Mouse (Mus musculus) intestine, embryonic 14.5 days (tissue): ENCODE results near the gene Relt. TPM values are rescaled to one million over a fixed set of nuclear protein-coding genes. Genes with fewer than 3 reads are reported as not detected.
"Not testable (repeated sequence)": the region's sequence is repeated elsewhere in the genome, so short reads cannot be mapped to it uniquely, and the experiment has no call there.

Source experiments
- ATAC-seq: fragments of 200-750 bp; cut with Nextera tagmentation; replicated peaks from 2 replicates; pipeline ENCODE4 v1.8.0; 2017; ENCODE audit warnings: low read depth, moderate number of reproducible peaks, moderate TSS enrichment, moderate library complexity; ENCODE audit not compliant: low FRiP score, low TSS enrichment
- DNase-seq: peaks from one replicate; pipeline ENCODE4 v3.0.0-alpha.2; 2018; ENCODE audit warnings: low spot score
- H3K27ac ChIP-seq: fragments of 300-500 bp; sonication (generic); 2 replicates; pipeline ENCODE4 v1.5.1; 2014; ENCODE audit warnings: low read depth, mild to moderate bottlenecking, control low read depth
- H3K27me3 ChIP-seq: fragments of 300-500 bp; sonication (generic); replicated peaks from 2 replicates; pipeline ENCODE4 v1.6.1; 2014; ENCODE audit warnings: low read length, control low read depth; ENCODE audit not compliant: control insufficient read depth, insufficient read depth
- H3K36me3 ChIP-seq: fragments of 300-500 bp; sonication (generic); 2 replicates; pipeline ENCODE4 v1.6.1; 2014; ENCODE audit warnings: low read length, control low read depth; ENCODE audit not compliant: control insufficient read depth, insufficient read depth
- H3K4me1 ChIP-seq: fragments of 300-500 bp; sonication (generic); replicated peaks from 2 replicates; pipeline ENCODE4 v1.6.1; 2014; ENCODE audit warnings: low read length, control low read depth, mixed read lengths; ENCODE audit not compliant: control insufficient read depth, insufficient read depth
- H3K4me2 ChIP-seq: fragments of 300-500 bp; sonication (generic); 2 replicates; pipeline ENCODE4 v1.6.1; 2014; ENCODE audit warnings: low read length
- H3K4me3 ChIP-seq: fragments of 300-500 bp; sonication (generic); 2 replicates; pipeline ENCODE4 v1.5.1; 2014; ENCODE audit warnings: low read depth, low read length, control low read depth, mixed read lengths
- H3K9ac ChIP-seq: fragments of 300-500 bp; sonication (generic); 2 replicates; pipeline ENCODE4 v1.6.1; 2014; ENCODE audit warnings: mild to moderate bottlenecking, low read length
- H3K9me3 ChIP-seq: fragments of 300-500 bp; sonication (generic); 2 replicates; pipeline ENCODE4 v1.6.1; 2016; ENCODE audit warnings: low read length, control low read depth; ENCODE audit not compliant: control insufficient read depth
- WGBS: fragments of 180-500 bp; shearing (Covaris S2); extraction: QIAGEN DNeasy Blood & Tissue Kit; methylation state at CpG from one replicate; pipeline ENCODE4 v1.1.7; 2014; 5-methylcytosine and 5-hydroxymethylcytosine counted together
- polyA plus RNA-seq: library from polyadenylated mRNA; unstranded; fragments of >200 nt; fragmentation: Nextera tagmentation; extraction: Ambion mirVana; gene quantifications from 2 replicates; pipeline ENCODE4 v1.2.1, GENCODE M21; 2014

Gene Relt
- polyA plus RNA-seq, 1 experiment from 2014 or later = 2.0 TPM

DNA sequence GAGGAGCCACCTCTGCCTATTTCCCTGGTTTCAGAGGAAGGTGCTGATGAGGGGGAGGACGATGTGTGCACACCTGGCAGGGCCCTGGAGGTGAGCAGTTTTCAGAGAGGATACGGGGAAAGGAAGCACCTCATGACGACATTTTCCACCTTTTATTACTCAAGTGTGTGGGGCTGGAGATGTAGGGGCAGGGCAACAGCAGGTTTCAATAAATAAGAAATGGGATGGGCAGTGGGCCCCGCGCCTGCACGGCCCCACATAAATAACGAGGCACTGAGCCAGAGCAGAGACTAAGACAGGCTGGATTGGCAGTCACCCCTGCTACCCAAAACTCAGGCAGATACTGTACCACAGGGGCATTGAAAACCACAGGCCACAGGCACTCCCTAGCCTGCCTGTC, 17.2 kb downstream of the Relt start:
- H3K4me3 ChIP-seq, H3K27me3 ChIP-seq, H3K27ac ChIP-seq, ATAC-seq, H3K36me3 ChIP-seq, H3K9ac ChIP-seq, H3K4me2 ChIP-seq, H3K4me1 ChIP-seq, H3K9me3 ChIP-seq: not testable (repeated sequence)
- 60% methylated on average over 7 of the region's 7 CpGs for WGBS
- DNase-seq = peak; percentile 47

DNA sequence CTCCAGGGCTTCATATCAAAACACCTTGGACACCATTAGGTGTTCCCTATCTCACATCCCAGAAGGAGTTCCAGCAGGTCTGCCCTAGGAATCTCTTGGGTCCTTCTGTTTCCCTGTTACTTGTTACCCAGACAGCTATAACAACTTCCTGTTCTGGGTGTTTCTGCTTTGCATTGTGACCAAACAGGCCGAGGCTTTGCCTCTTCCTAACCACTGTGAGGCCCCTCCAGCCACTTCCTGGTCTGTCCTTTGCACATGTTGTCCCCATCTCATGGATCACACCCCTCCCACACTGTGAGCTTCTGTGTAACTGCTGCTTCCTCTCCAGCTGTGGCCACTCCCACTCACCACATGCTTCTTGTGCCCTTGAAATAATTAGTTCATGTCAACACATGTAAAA, 17.8 kb downstream of the Relt start:
- H3K4me3 ChIP-seq = no peak overlapping the region
- peak; percentile 49 for DNase-seq
- H3K36me3 ChIP-seq = no peaks in the 10 kb centered on the region
- H3K4me2 ChIP-seq = no peak overlapping the region
- peak overlapping the region; percentile 61 for H3K27ac ChIP-seq
- WGBS = 14% methylated on average over 1 of the region's 1 CpGs
- 0 out of 2 replicates have a peak, but pooled peaks have one; percentile 53 for ATAC-seq
- no peaks in the 10 kb centered on the region for H3K9me3 ChIP-seq
- H3K27me3 ChIP-seq = no peaks in the 10 kb centered on the region
- peaks cover 6% of the 10 kb centered on the region for H3K4me1 ChIP-seq
- H3K9ac ChIP-seq = no peak overlapping the region

DNA sequence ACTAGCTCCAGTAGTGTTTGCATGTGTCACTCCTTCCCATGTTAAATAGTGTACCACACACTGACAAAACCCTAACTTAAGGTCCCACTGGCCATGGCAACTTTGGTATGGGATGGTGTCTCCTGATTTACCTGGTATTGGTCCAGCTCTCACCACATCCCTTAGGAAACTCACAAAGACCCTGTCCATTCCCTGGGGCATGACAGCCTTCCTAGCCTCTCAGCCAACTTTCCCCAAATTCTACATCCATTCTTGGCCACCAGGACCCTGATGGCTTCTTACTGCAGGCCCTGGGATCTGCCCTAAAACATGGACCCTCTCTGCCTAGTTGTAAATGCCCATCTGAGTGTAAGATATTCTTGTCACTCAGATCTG, 18.2 kb downstream of the Relt start:
- H3K27ac ChIP-seq = peak overlapping the region; percentile 61
- H3K36me3 ChIP-seq = no peaks in the 10 kb centered on the region
- H3K4me2 ChIP-seq = no peak overlapping the region
- no peaks in the 10 kb centered on the region for H3K27me3 ChIP-seq
- H3K9me3 ChIP-seq = no peaks in the 10 kb centered on the region
- ATAC-seq (no peak), DNase-seq (peak; percentile 43)
- peaks cover 6% of the 10 kb centered on the region for H3K4me1 ChIP-seq
- H3K9ac ChIP-seq = no peak overlapping the region
- no peak overlapping the region for H3K4me3 ChIP-seq

DNA sequence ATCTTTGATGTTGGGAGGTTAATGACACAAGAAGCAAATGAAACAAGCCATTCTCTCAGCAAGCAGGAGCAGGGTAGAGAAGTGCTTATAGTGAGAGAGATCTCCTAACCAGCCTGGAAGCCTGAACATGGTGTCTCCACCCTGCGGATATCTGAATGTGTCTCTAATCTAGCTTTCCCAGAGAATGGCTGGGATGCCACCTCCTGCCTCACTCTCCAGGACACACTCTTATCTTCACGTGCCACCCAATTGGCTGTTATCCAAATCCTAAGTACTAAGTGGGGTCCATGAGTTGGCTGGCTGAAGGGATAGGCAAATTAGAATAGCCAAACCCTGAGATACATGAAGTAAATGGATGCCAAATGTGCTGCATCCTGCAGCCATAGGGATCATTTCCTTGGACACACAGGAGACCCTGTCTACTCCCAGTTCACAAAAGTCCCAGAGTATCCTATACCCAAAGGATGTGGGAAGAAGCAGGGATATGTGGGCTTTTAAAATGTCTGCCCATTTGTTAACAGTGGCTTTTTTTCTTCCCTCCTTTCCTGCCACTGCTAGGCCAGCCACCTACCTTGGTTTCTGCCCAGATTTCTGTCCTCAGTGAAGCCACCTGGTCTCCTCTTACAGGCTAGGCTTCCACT, 18.7 kb downstream of the Relt start:
- Histone ChIP-seq H3K36me3 (no peaks in the 10 kb centered on the region), H3K4me1 (peaks cover 6% of the 10 kb centered on the region), H3K27ac (peak overlapping the region; percentile 61; the same call in 1 of the 2 replicates), H3K27me3 (no peaks in the 10 kb centered on the region), H3K4me3 (no peak overlapping the region), H3K4me2 (no peak overlapping the region), H3K9ac (no peak overlapping the region), H3K9me3 (no peaks in the 10 kb centered on the region)
- WGBS = 80% methylated on average over 2 of the region's 2 CpGs
- peak; percentile 46 for DNase-seq
- ATAC-seq = no peak

DNA sequence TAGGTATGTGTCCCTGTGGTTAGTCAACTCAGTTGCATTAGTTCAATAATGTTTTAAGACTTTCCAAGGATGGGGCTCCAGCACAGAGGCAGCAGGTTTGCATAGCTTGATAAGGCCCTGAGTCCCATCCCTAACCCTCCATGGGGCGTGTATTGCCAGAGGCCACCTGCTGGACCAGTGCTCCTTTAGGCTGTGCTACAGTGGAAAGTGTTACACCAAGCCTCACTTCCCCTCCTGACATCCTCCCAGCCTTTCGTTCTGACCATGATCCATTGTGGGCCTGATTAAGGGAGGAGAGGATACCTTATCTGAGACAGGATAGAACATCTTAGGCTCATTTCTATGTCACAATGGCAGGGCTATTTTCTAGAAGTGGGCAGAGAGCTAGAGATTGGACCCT, 19.4 kb downstream of the Relt start:
- DNase-seq = no peak
- no peaks in the 10 kb centered on the region for H3K27me3 ChIP-seq
- H3K36me3 ChIP-seq = no peaks in the 10 kb centered on the region
- 90% methylated on average over 2 of the region's 2 CpGs for WGBS
- H3K4me2 ChIP-seq = no peak overlapping the region
- H3K9me3 ChIP-seq = no peaks in the 10 kb centered on the region
- H3K27ac ChIP-seq = no peak overlapping the region
- no peak for ATAC-seq
- H3K9ac ChIP-seq = no peak overlapping the region
- no peak overlapping the region for H3K4me3 ChIP-seq
- H3K4me1 ChIP-seq = peaks cover 6% of the 10 kb centered on the region

DNA sequence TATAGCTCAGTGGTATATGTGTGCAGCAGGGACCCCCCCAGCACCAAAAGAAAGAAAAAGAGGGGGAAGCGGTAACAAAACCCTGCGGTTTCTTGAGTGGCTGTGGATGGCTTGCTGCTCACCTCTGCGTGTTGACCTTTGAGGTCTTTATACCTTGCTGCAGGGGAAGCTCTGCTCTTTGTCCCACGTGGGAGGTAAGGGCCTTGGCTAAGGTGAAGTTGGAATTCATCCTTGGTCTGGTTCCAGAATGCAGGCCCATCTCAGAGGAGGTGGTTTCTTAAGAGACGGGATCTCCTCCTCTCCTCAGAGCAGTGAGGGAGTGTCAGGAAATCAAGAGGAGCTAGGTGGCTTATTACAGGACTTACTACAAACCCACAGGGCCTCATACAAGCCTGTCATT, 21.1 kb downstream of the Relt start:
- Histone ChIP-seq H3K27me3 (no peaks in the 10 kb centered on the region), H3K4me2 (no peak overlapping the region), H3K4me3 (no peak overlapping the region), H3K27ac (no peak overlapping the region), H3K9ac (no peak overlapping the region), H3K4me1 (peaks cover 6% of the 10 kb centered on the region), H3K9me3 (no peaks in the 10 kb centered on the region), H3K36me3 (peaks cover 14% of the 10 kb centered on the region)
- WGBS = 87% methylated on average over 5 of the region's 5 CpGs
- DNase-seq = no peak
- ATAC-seq = no peak

DNA sequence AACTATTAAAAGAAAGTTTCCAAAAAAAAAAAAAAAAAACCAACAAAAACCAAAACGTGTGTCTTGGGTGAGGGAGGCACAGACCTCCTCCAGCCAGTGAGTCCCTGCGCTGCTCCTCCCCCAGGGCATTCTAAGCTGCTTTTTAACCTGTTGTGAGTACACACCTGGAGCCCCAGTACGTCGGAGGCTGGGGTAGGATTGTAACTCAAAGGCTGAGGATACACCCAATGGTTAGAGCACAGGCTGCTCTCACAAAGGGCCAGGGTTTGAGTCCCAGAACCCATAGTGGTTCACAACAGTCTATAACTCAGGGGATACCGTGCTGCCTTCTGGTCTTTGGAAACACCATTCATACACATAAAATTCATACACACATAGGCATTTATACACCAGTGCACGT, 21.6 kb downstream of the Relt start:
- no peaks in the 10 kb centered on the region for H3K9me3 ChIP-seq
- no peaks in the 10 kb centered on the region for H3K27me3 ChIP-seq
- no peak overlapping the region for H3K27ac ChIP-seq
- H3K4me1 ChIP-seq = peaks cover 6% of the 10 kb centered on the region
- 84% methylated on average over 6 of the region's 6 CpGs for WGBS
- no peak overlapping the region for H3K4me2 ChIP-seq
- ATAC-seq (no peak), DNase-seq (no peak)
- no peak overlapping the region for H3K9ac ChIP-seq
- H3K36me3 ChIP-seq = peaks cover 19% of the 10 kb centered on the region
- no peak overlapping the region for H3K4me3 ChIP-seq

DNA sequence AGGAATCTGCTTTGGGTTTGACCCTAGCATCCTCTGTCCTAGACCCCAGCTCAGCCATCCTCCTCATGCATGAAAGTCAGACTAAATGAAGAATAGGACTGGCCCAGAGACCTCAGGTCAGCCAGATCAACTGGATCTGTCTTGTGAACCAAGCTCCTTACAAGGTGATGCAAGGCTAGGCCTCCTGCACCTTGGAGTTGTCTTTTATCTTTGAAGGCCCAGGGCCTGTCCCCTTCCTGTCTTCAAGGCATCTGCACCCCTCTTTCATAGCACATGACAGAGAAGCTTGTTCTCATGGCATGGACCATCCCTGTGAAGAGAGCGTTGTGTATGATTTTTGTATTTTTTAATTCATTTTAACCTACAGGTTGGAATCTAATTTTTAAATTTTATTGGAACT, 22.3 kb downstream of the Relt start:
- Histone ChIP-seq H3K9ac (no peak overlapping the region), H3K4me2 (no peak overlapping the region), H3K27ac (no peak overlapping the region), H3K36me3 (peaks cover 26% of the 10 kb centered on the region), H3K27me3 (no peaks in the 10 kb centered on the region), H3K4me3 (no peak overlapping the region), H3K9me3 (no peaks in the 10 kb centered on the region), H3K4me1 (peaks cover 6% of the 10 kb centered on the region)
- no peak for DNase-seq
- ATAC-seq = no peak
- WGBS = 93% methylated on average over 1 of the region's 1 CpGs

DNA sequence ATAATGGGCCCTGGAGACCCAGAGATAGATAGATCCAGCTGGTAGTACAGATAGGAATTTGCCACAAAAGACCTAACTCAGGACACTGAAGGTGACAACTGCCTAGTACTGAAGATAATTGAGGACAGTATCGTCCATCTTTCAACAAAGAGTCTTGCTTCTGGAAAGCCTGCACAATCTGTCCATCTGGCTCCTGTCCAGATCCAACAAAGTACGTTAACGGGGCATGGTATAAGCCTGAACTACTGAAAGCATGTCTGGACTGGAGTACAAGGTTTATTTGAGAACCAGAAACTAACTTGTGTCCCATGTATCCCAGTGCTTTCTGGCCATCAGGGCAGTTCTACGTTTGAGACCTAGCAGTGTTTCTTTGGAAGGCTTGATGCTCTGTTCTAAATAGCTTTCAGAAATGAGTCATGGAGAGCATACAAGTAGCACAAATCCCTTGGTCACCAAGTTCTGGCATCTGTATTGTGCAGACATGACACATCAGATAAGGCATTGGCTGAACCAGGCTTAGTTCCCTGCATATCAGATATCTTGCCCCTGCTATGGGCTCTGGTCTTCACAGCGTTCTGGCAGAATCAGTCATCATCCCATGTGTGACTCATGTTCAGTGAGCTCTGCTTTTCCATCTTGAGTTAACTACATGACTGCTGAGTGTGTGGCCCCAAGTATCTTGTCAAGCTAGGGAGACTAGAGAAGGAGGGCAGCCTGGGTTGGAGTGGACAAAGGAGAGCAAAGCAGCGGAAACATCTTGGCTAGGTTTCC, 23.4 kb downstream of the Relt start:
- 76% methylated on average over 6 of the region's 6 CpGs for WGBS
- no peak for ATAC-seq
- Histone ChIP-seq H3K36me3 (peaks cover 37% of the 10 kb centered on the region), H3K27ac (no peak overlapping the region), H3K4me1 (no peaks in the 10 kb centered on the region), H3K4me3 (no peak overlapping the region), H3K27me3 (no peaks in the 10 kb centered on the region), H3K9ac (no peak overlapping the region), H3K9me3 (no peaks in the 10 kb centered on the region), H3K4me2 (no peak overlapping the region)
- DNase-seq = no peak
